Mouse (Mus musculus) intestine, embryonic 14.5 days (tissue): ENCODE measurements around the gene Abr. TPM values are rescaled to one million over a fixed set of nuclear protein-coding genes. Genes with fewer than 3 reads are reported as not detected.
A peak's percentile ranks its signal among the peaks of the same experiment; 100 is the strongest.

Source experiments
- ATAC-seq: fragments of 200-750 bp; cut with Nextera tagmentation; replicated peaks from 2 replicates; pipeline ENCODE4 v1.8.0; 2017; ENCODE audit warnings: low read depth, moderate number of reproducible peaks, moderate TSS enrichment, moderate library complexity; ENCODE audit not compliant: low FRiP score, low TSS enrichment
- DNase-seq: peaks from one replicate; pipeline ENCODE4 v3.0.0-alpha.2; 2018; ENCODE audit warnings: low spot score
- H3K27ac ChIP-seq: fragments of 300-500 bp; sonication (generic); 2 replicates; pipeline ENCODE4 v1.5.1; 2014; ENCODE audit warnings: low read depth, mild to moderate bottlenecking, control low read depth
- H3K27me3 ChIP-seq: fragments of 300-500 bp; sonication (generic); replicated peaks from 2 replicates; pipeline ENCODE4 v1.6.1; 2014; ENCODE audit warnings: low read length, control low read depth; ENCODE audit not compliant: control insufficient read depth, insufficient read depth
- H3K36me3 ChIP-seq: fragments of 300-500 bp; sonication (generic); 2 replicates; pipeline ENCODE4 v1.6.1; 2014; ENCODE audit warnings: low read length, control low read depth; ENCODE audit not compliant: control insufficient read depth, insufficient read depth
- H3K4me1 ChIP-seq: fragments of 300-500 bp; sonication (generic); replicated peaks from 2 replicates; pipeline ENCODE4 v1.6.1; 2014; ENCODE audit warnings: low read length, control low read depth, mixed read lengths; ENCODE audit not compliant: control insufficient read depth, insufficient read depth
- H3K4me2 ChIP-seq: fragments of 300-500 bp; sonication (generic); 2 replicates; pipeline ENCODE4 v1.6.1; 2014; ENCODE audit warnings: low read length
- H3K4me3 ChIP-seq: fragments of 300-500 bp; sonication (generic); 2 replicates; pipeline ENCODE4 v1.5.1; 2014; ENCODE audit warnings: low read depth, low read length, control low read depth, mixed read lengths
- H3K9ac ChIP-seq: fragments of 300-500 bp; sonication (generic); 2 replicates; pipeline ENCODE4 v1.6.1; 2014; ENCODE audit warnings: mild to moderate bottlenecking, low read length
- H3K9me3 ChIP-seq: fragments of 300-500 bp; sonication (generic); 2 replicates; pipeline ENCODE4 v1.6.1; 2016; ENCODE audit warnings: low read length, control low read depth; ENCODE audit not compliant: control insufficient read depth
- WGBS: fragments of 180-500 bp; shearing (Covaris S2); extraction: QIAGEN DNeasy Blood & Tissue Kit; methylation state at CpG from one replicate; pipeline ENCODE4 v1.1.7; 2014; 5-methylcytosine and 5-hydroxymethylcytosine counted together
- polyA plus RNA-seq: library from polyadenylated mRNA; unstranded; fragments of >200 nt; fragmentation: Nextera tagmentation; extraction: Ambion mirVana; gene quantifications from 2 replicates; pipeline ENCODE4 v1.2.1, GENCODE M21; 2014

Abr gene
- 41.1 and 44.3 TPM in 2 replicates for polyA plus RNA-seq

DNA sequence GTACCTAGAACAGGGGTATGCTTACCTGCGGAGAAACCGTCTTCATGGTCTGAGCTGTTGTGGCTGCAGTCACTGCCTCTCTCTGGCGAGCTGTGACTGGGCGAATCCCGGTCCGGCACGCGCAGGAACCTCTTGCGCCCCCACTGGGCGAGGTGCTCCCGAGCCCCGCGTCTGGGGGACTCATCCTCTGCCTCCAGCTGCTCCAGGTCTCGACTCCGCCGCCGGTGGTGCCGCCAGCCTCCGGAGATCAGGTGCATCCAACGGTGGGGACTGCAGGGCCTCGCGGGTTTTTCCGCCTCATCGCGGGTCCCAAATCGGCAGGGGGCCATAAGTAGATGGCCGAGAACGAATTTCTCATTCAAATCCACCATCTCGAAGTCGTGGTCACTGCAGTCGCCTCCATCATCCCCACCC is at the start of gene Abr:
Gene Abr, minus strand, starts transcription at position 163 of the 414 bp plus-strand sequence.
- H3K4me1 ChIP-seq = peaks cover 9% of the 10 kb centered on the region
- peak within 1 kb of the TSS; percentile 98 for H3K4me2 ChIP-seq
- WGBS = under 1% methylated on average over 31 of the region's 31 CpGs
- H3K4me3 ChIP-seq = peak within 1 kb of the TSS; percentile 58
- H3K27me3 ChIP-seq = peaks cover 24% of the 10 kb centered on the region
- DNase-seq (peak; percentile 78), ATAC-seq (peak; percentile 53)
- H3K36me3 ChIP-seq = no peaks in the 10 kb centered on the region
- no peaks in the 10 kb centered on the region for H3K9me3 ChIP-seq
- no peak within 1 kb of the TSS for H3K27ac ChIP-seq
- peak within 1 kb of the TSS; percentile 54 for H3K9ac ChIP-seq

DNA sequence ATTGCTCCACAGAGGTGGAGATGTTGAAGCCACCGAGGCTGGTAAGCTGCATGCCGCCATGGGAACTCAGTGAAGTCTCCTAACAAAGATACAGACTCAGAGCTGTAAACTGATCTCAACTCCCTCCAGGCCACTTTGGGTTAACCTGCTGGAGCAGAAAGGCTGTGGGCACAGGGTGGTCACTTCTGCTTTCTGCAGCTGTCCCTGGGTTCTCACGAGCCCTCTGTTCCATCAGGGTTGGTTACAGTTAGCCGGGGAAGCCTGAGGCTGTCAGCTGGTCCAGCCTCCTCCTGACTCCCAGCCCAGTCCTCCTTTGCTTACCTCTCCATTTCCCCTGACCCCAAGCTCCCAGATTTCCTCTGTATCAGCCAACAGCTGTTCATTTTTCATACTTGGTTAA is 45.7 kb upstream of the Abr start:
- ATAC-seq = no peak
- 31% methylated on average over 4 of the region's 4 CpGs for WGBS
- H3K4me2 ChIP-seq = no peak overlapping the region
- no peak for DNase-seq
- H3K4me3 ChIP-seq = no peak overlapping the region
- no peaks in the 10 kb centered on the region for H3K9me3 ChIP-seq
- no peak overlapping the region for H3K9ac ChIP-seq
- H3K4me1 ChIP-seq = peaks cover 3% of the 10 kb centered on the region; the same call in 1 of the 2 replicates
- peaks cover 56% of the 10 kb centered on the region for H3K27me3 ChIP-seq
- H3K36me3 ChIP-seq = no peaks in the 10 kb centered on the region
- H3K27ac ChIP-seq = no peak overlapping the region

DNA sequence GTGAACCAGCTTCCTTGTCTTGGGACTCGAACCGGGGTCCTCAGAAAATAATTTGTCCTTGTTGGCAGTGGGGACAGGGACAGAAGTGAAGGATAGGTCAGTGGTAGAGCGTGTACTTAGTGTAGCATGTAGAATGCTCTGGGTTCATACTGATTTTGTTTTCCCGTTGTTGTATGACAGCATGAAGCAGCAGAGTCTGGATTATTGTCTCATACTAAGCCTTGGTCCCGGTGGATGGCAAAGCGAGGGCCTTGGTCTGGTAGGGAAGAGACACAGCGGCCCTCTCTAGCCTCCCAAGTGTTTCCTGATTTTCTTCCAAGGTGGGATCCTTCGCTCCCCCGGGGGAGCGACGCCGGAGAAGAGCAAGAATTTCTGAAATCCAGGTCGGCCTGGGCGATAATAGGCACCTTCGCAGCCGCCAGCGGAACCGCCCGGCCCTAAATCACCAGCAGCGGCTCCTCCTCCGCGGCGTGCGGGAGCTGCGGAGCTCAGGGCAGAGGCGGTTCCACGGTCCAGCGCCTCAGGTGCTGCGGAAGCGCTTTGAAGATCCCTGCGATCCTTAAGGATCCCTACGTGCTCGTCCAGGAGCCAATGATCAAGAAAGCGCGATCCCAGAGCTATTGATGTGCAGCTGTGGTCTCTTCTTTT is 44.0 kb upstream of the Abr start:
- Histone ChIP-seq H3K4me1 (no peaks in the 10 kb centered on the region), H3K9ac (peak overlapping the region; percentile 30), H3K27ac (no peak overlapping the region), H3K4me2 (peak overlapping the region; percentile 72), H3K36me3 (no peaks in the 10 kb centered on the region), H3K27me3 (peaks cover 41% of the 10 kb centered on the region), H3K4me3 (peak overlapping the region; percentile 36), H3K9me3 (no peaks in the 10 kb centered on the region)
- ATAC-seq (no peak), DNase-seq (no peak)
- 10% methylated on average over 35 of the region's 35 CpGs for WGBS

DNA sequence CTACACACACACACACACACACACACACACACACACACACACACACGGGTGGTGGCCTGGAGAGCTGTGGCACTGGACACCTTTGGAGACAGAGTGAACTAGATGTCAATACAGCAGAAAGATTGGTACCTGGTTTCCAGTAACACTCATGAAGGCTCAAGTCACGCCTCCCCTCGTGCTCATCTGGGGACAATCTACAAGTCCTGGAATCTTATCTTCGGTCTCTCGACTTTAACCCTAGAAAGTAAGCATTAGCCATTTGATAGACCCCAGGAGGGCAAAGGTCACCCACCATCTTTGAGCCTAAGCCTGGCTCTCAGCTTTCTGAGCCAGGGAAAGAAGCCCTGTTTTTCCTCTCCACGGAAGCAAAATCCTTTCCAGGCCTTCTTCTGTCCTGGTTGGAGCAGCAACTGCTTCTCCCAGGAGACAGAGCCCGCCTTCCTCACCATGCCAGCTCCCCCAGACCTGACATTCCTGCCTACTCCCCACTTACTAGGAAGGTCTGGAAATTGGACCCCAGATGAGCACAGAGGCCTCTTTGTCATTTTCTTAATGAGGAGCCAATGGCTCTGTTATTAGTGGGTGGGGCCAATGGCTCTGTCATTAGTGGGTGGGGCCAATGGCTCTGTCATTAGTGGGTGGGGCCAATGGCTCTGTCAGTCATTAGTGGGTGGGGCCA is 39.8 kb upstream of the Abr start:
- Histone ChIP-seq H3K27me3 (peaks cover 26% of the 10 kb centered on the region), H3K4me1 (peaks cover 7% of the 10 kb centered on the region), H3K9me3 (no peaks in the 10 kb centered on the region), H3K4me3 (no peak overlapping the region), H3K9ac (no peak overlapping the region), H3K27ac (no peak overlapping the region), H3K4me2 (no peak overlapping the region), H3K36me3 (no peaks in the 10 kb centered on the region)
- WGBS = 34% methylated on average over 7 of the region's 7 CpGs
- no peak for ATAC-seq
- DNase-seq = no peak

DNA sequence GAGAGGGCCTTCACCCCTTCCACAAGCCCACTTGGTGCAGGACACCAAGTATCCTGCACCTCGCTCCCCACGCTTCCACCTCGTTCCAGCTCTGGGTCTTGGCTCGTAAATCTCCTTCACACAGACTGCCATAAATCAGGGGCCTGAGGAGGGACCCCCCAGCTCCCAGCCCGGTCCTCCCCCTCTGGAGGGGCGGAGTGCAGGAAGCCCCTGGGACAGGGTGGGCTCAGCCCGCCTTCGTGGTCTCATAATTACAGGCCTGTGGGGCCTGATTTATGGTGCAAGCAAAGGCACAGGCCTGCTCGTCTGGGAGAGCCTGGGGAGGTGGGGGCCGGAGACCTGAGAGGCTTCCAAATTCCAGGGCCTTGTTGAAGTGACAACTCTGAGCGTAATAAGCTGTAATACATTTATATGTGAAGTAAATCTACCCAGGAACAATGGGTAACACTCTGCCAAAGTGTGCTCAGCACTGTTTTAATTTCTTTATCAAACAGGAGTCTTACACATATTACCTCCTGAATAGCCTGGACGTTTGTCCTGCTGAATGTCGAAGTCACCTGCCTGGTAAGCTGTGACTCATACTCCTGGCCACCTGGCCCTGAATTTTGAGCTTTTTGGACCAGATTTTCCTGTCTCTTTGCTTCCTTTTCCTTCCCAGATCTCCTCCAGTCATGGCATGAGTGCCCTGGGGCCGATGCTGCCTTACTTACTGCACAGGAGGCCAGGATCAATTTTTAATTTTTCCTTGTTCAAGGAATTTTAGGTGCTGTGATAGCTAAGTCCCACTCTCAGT is 37.2 kb upstream of the Abr start:
- Histone ChIP-seq H3K9me3 (no peaks in the 10 kb centered on the region), H3K27me3 (no peaks in the 10 kb centered on the region), H3K4me3 (no peak overlapping the region), H3K36me3 (no peaks in the 10 kb centered on the region), H3K4me2 (no peak overlapping the region), H3K9ac (no peak overlapping the region), H3K27ac (no peak overlapping the region), H3K4me1 (peaks cover 7% of the 10 kb centered on the region)
- DNase-seq = no peak
- WGBS = 25% methylated on average over 14 of the region's 14 CpGs
- no peak; the same call in 1 of the 2 replicates for ATAC-seq

DNA sequence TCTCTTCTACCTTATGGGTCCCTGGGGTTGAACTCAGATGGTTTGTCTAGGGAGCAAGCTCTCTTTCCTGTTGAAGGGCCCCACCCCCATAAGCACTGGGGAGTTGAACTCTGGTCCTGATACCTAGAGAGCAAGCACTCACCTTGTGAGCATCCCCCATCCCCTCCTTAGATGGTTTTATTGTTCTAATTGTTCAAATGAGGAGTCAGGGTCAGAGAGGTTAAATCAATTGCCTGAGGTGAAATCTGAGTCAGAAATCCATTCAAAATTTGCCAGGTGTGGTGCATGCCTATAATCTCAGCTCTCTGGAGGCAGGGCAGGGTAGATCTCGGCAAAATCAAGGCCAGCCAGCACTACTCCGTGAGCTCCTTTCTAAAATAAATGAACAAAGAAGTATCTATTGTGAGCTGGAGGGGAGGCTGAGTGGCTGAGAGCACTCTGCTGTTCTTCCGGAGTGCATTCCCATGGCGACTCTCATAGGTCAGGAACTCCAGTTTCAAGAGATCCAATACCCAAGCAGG is 35.4 kb upstream of the Abr start:
- Histone ChIP-seq H3K4me2 (no peak overlapping the region), H3K4me3 (no peak overlapping the region), H3K36me3 (no peaks in the 10 kb centered on the region), H3K4me1 (peaks cover 7% of the 10 kb centered on the region), H3K9me3 (no peaks in the 10 kb centered on the region), H3K9ac (no peak overlapping the region), H3K27ac (no peak overlapping the region), H3K27me3 (no peaks in the 10 kb centered on the region)
- ATAC-seq (no peak), DNase-seq (no peak)
- WGBS = 43% methylated on average over 4 of the region's 4 CpGs

DNA sequence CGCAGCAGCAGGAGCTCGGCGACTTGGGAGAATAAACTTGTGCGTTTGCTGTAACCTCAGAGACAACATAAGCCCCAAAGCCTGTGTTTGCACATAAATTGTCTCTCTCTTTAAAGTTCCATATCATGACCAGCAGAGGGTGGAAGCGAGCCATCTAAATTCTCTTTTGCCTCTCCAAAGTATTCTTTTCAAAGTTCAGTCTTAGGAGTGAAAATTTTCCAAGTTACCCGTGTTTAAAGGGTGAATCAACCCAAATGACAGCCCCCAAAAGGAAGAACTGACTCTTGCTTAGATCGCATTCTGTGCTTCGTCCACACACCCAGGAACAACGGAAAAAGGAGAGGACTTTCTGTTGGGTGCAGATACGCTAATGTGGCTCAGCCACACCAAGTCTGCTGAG is 33.0 kb upstream of the Abr start:
- H3K27ac ChIP-seq = no peak overlapping the region
- peaks cover 7% of the 10 kb centered on the region for H3K4me1 ChIP-seq
- no peaks in the 10 kb centered on the region for H3K27me3 ChIP-seq
- DNase-seq = peak; percentile 76
- H3K9ac ChIP-seq = no peak overlapping the region
- no peaks in the 10 kb centered on the region for H3K9me3 ChIP-seq
- no peaks in the 10 kb centered on the region for H3K36me3 ChIP-seq
- WGBS = 6% methylated on average over 10 of the region's 10 CpGs
- H3K4me2 ChIP-seq = peak overlapping the region; percentile 43
- no peak for ATAC-seq
- peak overlapping the region; percentile 11; the same call in 1 of the 2 replicates for H3K4me3 ChIP-seq

DNA sequence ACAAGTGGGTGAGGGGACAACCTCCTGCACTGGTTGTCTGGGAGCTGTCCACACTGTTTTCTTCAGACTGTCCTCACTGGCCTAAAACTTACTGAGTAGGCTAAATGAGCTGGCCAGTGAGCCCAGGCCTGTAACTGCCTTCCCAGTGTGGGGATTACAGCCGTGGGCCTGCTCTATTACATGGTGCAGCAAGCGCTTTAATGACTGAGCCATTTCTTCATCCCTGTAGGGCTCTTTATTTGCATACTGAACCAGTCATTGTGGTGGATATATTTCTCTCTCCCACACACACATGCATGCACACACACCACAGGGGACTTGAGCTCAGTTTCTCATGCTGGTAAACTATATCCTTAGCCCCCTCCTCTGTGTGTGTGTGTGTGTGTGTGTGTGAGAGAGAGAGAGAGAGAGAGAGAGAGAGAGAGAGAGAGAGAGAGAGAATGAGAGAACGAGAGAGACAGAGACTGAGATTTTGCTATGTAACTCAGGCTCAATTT is 30.8 kb upstream of the Abr start:
- ATAC-seq = no peak
- Histone ChIP-seq H3K9ac (no peak overlapping the region), H3K27ac (no peak overlapping the region), H3K4me1 (no peaks in the 10 kb centered on the region), H3K36me3 (no peaks in the 10 kb centered on the region), H3K27me3 (no peaks in the 10 kb centered on the region), H3K4me3 (no peak overlapping the region), H3K9me3 (no peaks in the 10 kb centered on the region), H3K4me2 (no peak overlapping the region)
- DNase-seq = no peak
- WGBS = 65% methylated on average over 3 of the region's 3 CpGs
